Mouse (Mus musculus): Measurements from ENCODE around the gene Dhx35. TPM values are rescaled to one million over a fixed set of nuclear protein-coding genes. Genes with fewer than 3 reads are reported as not detected.

Gene Dhx35
- total RNA-seq (2023), result 6.1 and 13.0 TPM in 2 replicates

DNA sequence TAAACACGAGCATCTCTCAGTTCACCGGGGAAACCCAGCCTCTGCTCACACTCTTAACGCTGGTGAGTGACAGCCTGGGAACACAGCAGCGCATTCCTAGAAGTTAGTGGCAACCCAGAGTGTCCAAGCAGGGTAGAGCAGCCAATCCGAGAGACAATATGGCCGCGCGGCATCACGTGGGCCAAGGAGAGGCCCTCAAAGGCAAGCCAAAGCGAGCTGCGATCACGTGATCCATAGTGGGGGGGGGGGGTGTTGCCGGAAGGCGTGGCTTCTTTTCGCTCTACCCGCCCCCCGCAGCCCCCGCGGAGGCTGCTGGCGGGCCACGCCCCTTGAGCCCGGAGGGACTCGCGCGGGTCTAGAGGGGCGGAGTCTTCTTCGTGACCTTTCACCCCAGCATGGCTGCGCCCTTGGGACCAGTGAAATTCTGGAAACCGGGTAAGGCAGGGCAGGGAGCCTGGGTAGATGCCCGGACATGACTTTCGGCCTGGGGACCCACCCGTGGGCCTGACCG is at the start of gene Dhx35:
TSS of gene Dhx35 (plus strand) at position 314 of the 511 bp plus-strand sequence.

DNA sequence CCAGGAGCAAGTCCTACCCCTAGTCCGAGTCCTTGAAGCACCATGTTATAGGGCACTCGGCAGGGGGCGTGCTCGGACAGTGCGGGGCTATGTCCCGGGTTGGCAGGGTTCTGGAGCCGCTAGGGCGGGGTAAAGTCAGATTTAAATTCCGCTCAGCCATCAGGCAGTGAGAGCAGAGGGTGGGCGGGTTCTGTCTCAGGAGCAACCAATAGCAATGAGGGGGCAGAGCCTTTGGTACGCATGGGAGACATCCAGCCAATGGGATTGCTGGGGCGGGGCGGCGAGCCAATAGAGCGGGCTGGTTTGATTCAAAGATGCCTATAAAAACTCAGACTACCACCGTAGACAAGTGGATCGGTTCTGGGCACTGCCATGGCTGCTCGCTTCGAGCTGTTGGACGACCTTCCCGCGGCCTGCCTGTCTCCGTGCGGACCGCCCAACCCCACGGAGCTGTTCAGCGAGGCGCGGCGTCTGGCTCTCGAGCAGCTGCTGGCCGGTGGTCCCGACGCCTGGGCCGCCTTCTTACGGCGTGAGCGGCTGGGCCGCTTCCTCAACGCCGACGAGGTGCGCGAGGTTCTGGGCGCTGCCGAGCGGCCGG is 26.8 kb upstream of the Dhx35 start, which contains the start of gene Fam83d:
TSS of gene Fam83d (plus strand) at position 352 of the 598 bp plus-strand sequence.

Other genes starting within 250 kb of the Dhx35 start
- 0.38 and 0.41 TPM in 2 replicates for gene Slc32a1, start 184.0 kb upstream of the Dhx35 start, total RNA-seq (2023)
- gene Actr5, start 169.9 kb upstream of the Dhx35 start, total RNA-seq (2023), result 24.6 and 34.5 TPM in 2 replicates
- gene Ppp1r16b, start 129.4 kb upstream of the Dhx35 start, total RNA-seq (2023), result 2.0 and 3.2 TPM in 2 replicates
- gene Fam83d, start 26.7 kb upstream of the Dhx35 start, total RNA-seq (2023), result 7.9 and 8.2 TPM in 2 replicates

All from neutrophil, adult 65 days (primary cell).